Mouse (Mus musculus) MEL (cell line): Measurements from ENCODE around the gene Prrc2b.

Experiments used
- CTCF ChIP-seq, 3 experiments: IDR thresholded peaks in 2 of 3; conservative IDR thresholded peaks in 1 of 3; 2 replicates each; pipeline ENCODE4 v1.5.1; 2011 to 2012; ENCODE audit warnings: low read length in 3 of 3, low read depth in 2 of 3, mild to moderate bottlenecking in 2 of 3, improper control_type of control experiment in 1 of 3, inconsistent platforms in 1 of 3, mixed read lengths in 1 of 3, moderate library complexity in 1 of 3; ENCODE audit not compliant: control insufficient read depth in 1 of 3, insufficient read depth in 1 of 3, poor library complexity in 1 of 3, severe bottlenecking in 1 of 3
- E2F4 ChIP-seq: IDR thresholded peaks from 2 replicates; pipeline ENCODE4 v1.6.1; 2011; ENCODE audit warnings: low read depth, low read length, improper control_type of control experiment, borderline replicate concordance
- ETS1 ChIP-seq: IDR thresholded peaks from 2 replicates; pipeline ENCODE4 v1.6.1; 2012; ENCODE audit warnings: low read depth, mild to moderate bottlenecking, inconsistent platforms, low read length, improper control_type of control experiment, moderate library complexity
- GATA1 ChIP-seq: IDR thresholded peaks from 2 replicates; pipeline ENCODE4 v1.6.1; 2011; ENCODE audit warnings: low read depth, low read length, improper control_type of control experiment
- POLR2A ChIP-seq, 2 experiments: IDR thresholded peaks; 2 replicates each; pipeline ENCODE4 v1.6.1; 2011 to 2012; ENCODE audit warnings: low read length in 2 of 2, mild to moderate bottlenecking in 2 of 2, control low read depth in 1 of 2, improper control_type of control experiment in 1 of 2, low read depth in 1 of 2, moderate library complexity in 1 of 2; ENCODE audit not compliant: control insufficient read depth in 1 of 2, insufficient read depth in 1 of 2, poor library complexity in 1 of 2
- SMC3 ChIP-seq: IDR thresholded peaks from 2 replicates; pipeline ENCODE4 v1.6.1; 2011; ENCODE audit warnings: low read depth, low read length, improper control_type of control experiment
- TCF12 ChIP-seq: IDR thresholded peaks from 2 replicates; pipeline ENCODE4 v1.6.1; 2014; ENCODE audit warnings: low read depth, mild to moderate bottlenecking, inconsistent platforms, low read length, improper control_type of control experiment, moderate library complexity
- USF1 ChIP-seq: IDR thresholded peaks from 2 replicates; pipeline ENCODE4 v1.6.1; 2014; ENCODE audit warnings: low read depth, mild to moderate bottlenecking, inconsistent platforms, low read length, improper control_type of control experiment, moderate library complexity

DNA sequence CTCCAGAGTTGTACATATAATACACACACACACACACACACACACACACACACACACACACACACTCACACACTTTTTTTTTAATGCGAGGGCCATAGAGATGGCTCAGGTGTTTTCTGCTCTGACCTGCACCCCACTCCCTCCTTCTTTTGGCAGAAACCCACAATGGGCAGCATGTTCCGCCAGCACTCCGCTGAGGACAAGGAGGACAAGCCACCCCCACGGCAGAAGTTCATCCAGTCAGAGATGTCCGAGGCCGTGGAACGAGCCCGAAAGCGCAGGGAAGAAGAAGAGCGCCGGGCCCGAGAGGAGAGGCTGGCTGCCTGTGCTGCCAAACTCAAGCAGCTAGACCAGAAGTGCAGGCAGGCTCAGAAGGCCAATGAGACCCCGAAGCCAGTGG is 53.0 kb downstream of the Prrc2b start:
- TF ChIP-seq GATA1: no peak
- TF ChIP-seq POLR2A (IDR thresholded peaks at IDR 0.05; ENCODE audit: control insufficient read depth in 1 of 2, insufficient read depth in 1 of 2, low read depth in 1 of 2, low read length in 2 of 2, poor library complexity in 1 of 2): no peak
- no peak for TF ChIP-seq CTCF (IDR thresholded peaks at IDR 0.05 in 2 of 3, conservative IDR thresholded peaks at IDR 0.05 in 1 of 3; ENCODE audit: control insufficient read depth in 1 of 3, insufficient read depth in 1 of 3, low read depth in 2 of 3, low read length in 3 of 3, poor library complexity in 1 of 3, severe bottlenecking in 1 of 3)
- TF ChIP-seq E2F4: no peak
- no peak for TF ChIP-seq USF1
- TF ChIP-seq SMC3: no peak
- TF ChIP-seq ETS1: no peak
- no peak for TF ChIP-seq TCF12
